Mouse (Mus musculus): ENCODE measurements at regions not wholly inside any gene's neighbourhood (a gene's known extent, or its start where the extent isn't known, plus 50 kb on each side); places are given as distances from the start of the nearest gene placed in this dataset.

- TF ChIP-seq CTCF (IDR thresholded peaks at IDR 0.05; ENCODE audit: low read depth) (no peak), EP300 (IDR thresholded peaks at IDR 0.05; ENCODE audit: low read depth) (no peak)
Observed at GRCm38 (mm10) chr15:96752062-96752358, 52.5 kb upstream of the Slc38a2 start.

Measured in liver, postnatal 0 days (tissue).